Mouse (Mus musculus) heart, adult 2 months (tissue): ENCODE results near the gene Prkci.

Experiments
- CTCF ChIP-seq: fragments of 200-600 bp; IDR thresholded peaks from 2 replicates; pipeline ENCODE4 v1.8.1; 2022; ENCODE audit warnings: antibody characterized with exemption, mild to moderate bottlenecking, moderate library complexity
- POLR2A ChIP-seq: fragments of 200-500 bp; IDR thresholded peaks from 2 replicates; pipeline ENCODE4 v1.6.1; 2011; ENCODE audit warnings: mild to moderate bottlenecking, low read depth, low read length, control low read depth; ENCODE audit not compliant: insufficient read depth

DNA sequence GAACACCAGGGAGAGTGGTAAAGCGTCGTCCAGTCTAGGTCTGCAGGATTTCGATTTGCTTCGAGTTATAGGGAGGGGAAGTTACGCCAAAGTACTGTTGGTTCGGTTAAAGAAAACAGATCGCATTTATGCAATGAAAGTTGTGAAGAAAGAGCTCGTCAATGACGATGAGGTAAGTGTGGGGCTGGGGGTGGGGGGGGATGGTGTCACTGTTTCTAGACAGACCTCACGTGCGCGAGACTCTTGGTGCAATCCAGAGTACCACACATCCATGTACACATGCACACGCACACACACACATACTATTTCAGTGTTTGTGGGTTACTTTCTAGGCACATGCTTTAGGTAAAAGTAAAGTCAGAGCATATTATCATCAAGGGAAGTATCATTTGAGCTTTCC is 42.3 kb downstream of the Prkci start:
- TF ChIP-seq POLR2A (no peak), CTCF (no peak)
